Mouse (Mus musculus) left cerebral cortex, postnatal 25 days (tissue): ENCODE results near the gene Ube2f. TPM values are rescaled to one million over a fixed set of nuclear protein-coding genes. Genes with fewer than 3 reads are reported as not detected.

Experiments
- DNase-seq, 2 experiments: peaks; one replicate each; pipeline ENCODE4 v3.0.0; 2022; ENCODE audit warnings: low spot score in 2 of 2, mixed read lengths in 1 of 2
- intact Hi-C: fragments of 180-260 bp; cut with DNase I; formaldehyde crosslinking; loops from one replicate; pipeline ENCODE4 v1.15.1; 2025
- total RNA-seq, 2 experiments: library from RNA; stranded (reverse); gene quantifications; 2 replicates each; pipeline ENCODE4 v1.2.3; 2021

The Ube2f gene
- total RNA-seq, 2 experiments from 2014 or later, result 54.9 TPM

GRCm38 (mm10) chr1:91325488-91326042 lies 75.5 kb downstream of the Ube2f start:
- intact Hi-C loops, result no loop called here

GRCm38 (mm10) chr1:91332102-91332501 lies 82.0 kb downstream of the Ube2f start:
- intact Hi-C loops, result no loop called here
- DNase-seq, result peak; percentile 42 to 84

More at GRCm38 (mm10) chr1:91325488-91326042, 75.5 kb downstream of the Ube2f start:
- DNase-seq, result no peak

- no peak for DNase-seq
- intact Hi-C loops, result no loop called here
Observed at GRCm38 (mm10) chr1:91333582-91333981, 83.5 kb downstream of the Ube2f start.

- no peak for DNase-seq
- intact Hi-C loops, result no loop called here
Observed at GRCm38 (mm10) chr1:91337355-91337754, 87.3 kb downstream of the Ube2f start.

Other genes with a start within 250 kb of the Ube2f start
- under 1 TPM in 1 of 2 experiments, not detected in 1; 0.14 TPM for gene Rbm44, start 105.2 kb upstream of the Ube2f start, total RNA-seq
- 10 to 100 TPM; 49.9 to 54.2 TPM for gene Ramp1, start 70.5 kb upstream of the Ube2f start, total RNA-seq
- 10 to 100 TPM; 15.0 to 16.0 TPM for gene Scly, start 48.0 kb downstream of the Ube2f start, total RNA-seq
- under 1 TPM; 0.14 to 0.27 TPM for gene Espnl, start 71.8 kb downstream of the Ube2f start, total RNA-seq
- gene Klhl30, start 100.7 kb downstream of the Ube2f start, total RNA-seq, result under 1 TPM in 1 of 2 experiments, not detected in 1; 0.16 TPM
- under 1 TPM; 0.44 to 0.85 TPM for gene Erfe, start 116.1 kb downstream of the Ube2f start, total RNA-seq
- 10 to 100 TPM; 59.7 to 61.7 TPM for gene Ilkap, start 148.5 kb downstream of the Ube2f start, total RNA-seq
- 10 to 100 TPM; 12.4 to 13.1 TPM for gene Hes6, start 163.7 kb downstream of the Ube2f start, total RNA-seq
- gene Per2, start 209.0 kb downstream of the Ube2f start, total RNA-seq, result 10 to 100 TPM; 25.3 to 30.0 TPM
- 10 to 100 TPM; 15.5 to 15.8 TPM for gene Traf3ip1, start 244.3 kb downstream of the Ube2f start, total RNA-seq